Mouse (Mus musculus): Measurements from ENCODE around the gene Zranb2.

DNA sequence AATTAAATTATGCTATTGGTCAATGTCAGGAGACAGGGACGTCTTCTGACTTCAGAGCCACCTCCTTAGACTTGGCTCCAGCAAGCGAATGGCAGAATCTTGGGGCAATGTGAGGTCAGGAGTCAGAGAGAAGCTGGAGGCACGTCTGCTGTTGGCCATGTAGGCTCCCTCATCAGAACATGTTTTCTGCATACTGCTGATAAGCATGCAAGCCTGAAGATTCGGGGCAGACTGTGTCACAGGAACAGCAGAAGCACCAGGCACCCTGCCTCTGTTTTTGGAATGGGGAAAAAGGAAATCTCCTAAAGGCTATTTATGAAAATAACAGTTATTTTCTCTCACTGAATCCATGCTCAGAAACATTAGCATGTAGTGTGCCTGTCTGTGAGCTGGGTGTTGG is 46.3 kb downstream of the Zranb2 start:
- TF ChIP-seq CTCF (IDR thresholded peaks at IDR 0.05; ENCODE audit: control insufficient read depth, insufficient read depth, insufficient replicate concordance, low read depth, low read length) (no peak), POLR2A (IDR thresholded peaks at IDR 0.05; ENCODE audit: control insufficient read depth, low read depth, low read length) (no peak)
